Mouse (Mus musculus): Measurements from ENCODE around the gene Tnc. TPM values are rescaled to one million over a fixed set of nuclear protein-coding genes. Genes with fewer than 3 reads are reported as not detected.
A peak's percentile ranks its signal among the peaks of the same experiment; 100 is the strongest.

The Tnc gene
- polyA plus RNA-seq, 1 experiment: 77.4 TPM

GRCm38 (mm10) chr4:63929490-63929889, 117.3 kb downstream of the Tnc start:
- TF ChIP-seq CTCF (IDR thresholded peaks at IDR 0.05; ENCODE audit: borderline replicate concordance, extremely low read depth, insufficient read depth, insufficient read length): no peak
- no peak for TF ChIP-seq POLR2A (IDR thresholded peaks at IDR 0.05; ENCODE audit: borderline replicate concordance, extremely low read depth, insufficient read depth, insufficient read length, poor library complexity, severe bottlenecking)
- no peak for DNase-seq (ENCODE audit: low read depth)

DNA sequence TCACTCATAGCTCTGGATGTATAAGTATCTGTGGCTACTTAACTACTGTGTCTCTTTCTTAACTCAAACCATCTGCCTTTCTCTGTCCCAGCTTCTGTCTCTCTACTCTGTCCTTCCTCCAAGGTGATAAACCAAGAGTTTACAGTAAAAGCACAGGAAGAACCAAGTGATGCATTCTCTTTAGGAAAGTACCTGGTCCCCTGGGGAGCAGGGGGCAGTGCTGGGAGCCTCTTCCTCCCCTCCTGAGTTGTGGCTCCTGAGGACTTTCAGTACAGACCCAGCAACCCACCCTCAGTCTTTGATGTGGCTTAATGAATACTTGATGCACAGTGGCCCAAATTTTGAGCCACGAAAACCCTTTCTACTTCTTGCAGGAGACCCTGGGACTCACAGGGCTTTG, 118.6 kb downstream of the Tnc start:
- no peak for TF ChIP-seq POLR2A (IDR thresholded peaks at IDR 0.05; ENCODE audit: borderline replicate concordance, extremely low read depth, insufficient read depth, insufficient read length, poor library complexity, severe bottlenecking)
- no peak for TF ChIP-seq CTCF (IDR thresholded peaks at IDR 0.05; ENCODE audit: borderline replicate concordance, extremely low read depth, insufficient read depth, insufficient read length)
- no peak for DNase-seq (ENCODE audit: low read depth)

GRCm38 (mm10) chr4:63917181-63917580, 129.6 kb downstream of the Tnc start:
- TF ChIP-seq CTCF (IDR thresholded peaks at IDR 0.05; ENCODE audit: borderline replicate concordance, extremely low read depth, insufficient read depth, insufficient read length) (no peak), POLR2A (IDR thresholded peaks at IDR 0.05; ENCODE audit: borderline replicate concordance, extremely low read depth, insufficient read depth, insufficient read length, poor library complexity, severe bottlenecking) (no peak)

GRCm38 (mm10) chr4:63916753-63917152, 130.1 kb downstream of the Tnc start:
- DNase-seq (ENCODE audit: low read depth): peak; percentile 12
- TF ChIP-seq CTCF (IDR thresholded peaks at IDR 0.05; ENCODE audit: borderline replicate concordance, extremely low read depth, insufficient read depth, insufficient read length) (no peak), POLR2A (IDR thresholded peaks at IDR 0.05; ENCODE audit: borderline replicate concordance, extremely low read depth, insufficient read depth, insufficient read length, poor library complexity, severe bottlenecking) (no peak)

More at GRCm38 (mm10) chr4:63917181-63917580, 129.6 kb downstream of the Tnc start:
- peak; percentile 10 for DNase-seq (ENCODE audit: low read depth)

GRCm38 (mm10) chr4:63916288-63916687, 130.5 kb downstream of the Tnc start:
- no peak for TF ChIP-seq POLR2A (IDR thresholded peaks at IDR 0.05; ENCODE audit: borderline replicate concordance, extremely low read depth, insufficient read depth, insufficient read length, poor library complexity, severe bottlenecking)
- no peak for TF ChIP-seq CTCF (IDR thresholded peaks at IDR 0.05; ENCODE audit: borderline replicate concordance, extremely low read depth, insufficient read depth, insufficient read length)
- DNase-seq (ENCODE audit: low read depth): no peak

Other genes starting within 250 kb of the Tnc start
- 0.04 and 0.07 TPM in 2 replicates for gene Tnfsf8, start 185.7 kb downstream of the Tnc start, polyA plus RNA-seq (2012; rRNA removed)